Comparison of ENCODE assay signal across 20 mouse cellular contexts in the genomic region with DNA sequence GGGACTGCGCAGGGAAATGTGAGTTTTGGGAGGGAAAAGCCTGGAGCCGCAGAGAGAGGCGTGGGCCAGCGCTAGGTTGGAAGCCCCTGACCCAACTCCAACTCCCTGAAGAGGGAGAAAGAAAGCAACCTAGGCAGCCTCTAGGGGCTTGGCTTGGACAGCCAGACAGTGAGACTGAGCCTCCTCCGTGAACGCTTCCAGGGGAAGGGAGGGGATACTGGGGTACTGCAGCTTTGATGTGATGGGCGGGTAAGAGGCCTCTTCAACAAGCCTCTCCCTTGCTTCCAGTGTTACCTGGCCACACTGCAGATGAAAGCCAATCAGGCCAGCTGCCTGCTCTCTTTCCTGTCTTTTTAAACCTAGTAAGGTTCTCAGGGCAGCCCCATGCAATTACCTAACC.
DNase-seq lines count a peak whose midpoint lies in the region; ATAC-seq lines count a peak whose summit lies in the region.
"Had no signal": no experiment of that assay in that cellular context is flagged by ENCODE, and none has a peak within 500 bp of the region (broad histone marks: within the 10 kb centered on the region; RNA-seq: fewer than 3 reads in every experiment).

No protein-coding gene starts in this region.

- DNase-seq in heart, adult 11 months: peak; percentile 74
- DNase-seq in midbrain, embryonic 10.5 days (ENCODE audit: low spot score): peak; percentile 18
- DNase-seq in midbrain, embryonic 11.5 days (ENCODE audit: low spot score, missing footprints): no peak
- peak; percentile 20 for DNase-seq in neural tube, embryonic 11.5 days (ENCODE audit: low spot score)
- DNase-seq in limb, embryonic 10.5 days (ENCODE audit: low spot score): peak; percentile 40
- no peak for DNase-seq in cerebellum, postnatal 10 days
- DNase-seq: adrenal gland, postnatal 14 days; cerebellum, adult 18-20 months; cerebellum, adult 9-11 months; gastrocnemius, postnatal 10 days; heart, adult 2 months had no signal

- H3K36me3 ChIP-seq in heart, embryonic 12.5 days: no peaks in the 10 kb centered on the region
- H3K36me3 ChIP-seq in midbrain, embryonic 10.5 days: no peaks in the 10 kb centered on the region
- no peaks in the 10 kb centered on the region for H3K36me3 ChIP-seq in midbrain, embryonic 11.5 days (ENCODE audit: control insufficient read depth, insufficient read depth, low read length)
- H3K36me3 ChIP-seq in neural tube, embryonic 11.5 days (ENCODE audit: control insufficient read depth, insufficient read depth, low read length): no peaks in the 10 kb centered on the region
- H3K36me3 ChIP-seq in neural tube, embryonic 15.5 days: no peaks in the 10 kb centered on the region
- no peaks in the 10 kb centered on the region for H3K36me3 ChIP-seq in limb, embryonic 10.5 days
- H3K36me3 ChIP-seq: embryonic facial prominence, embryonic 15.5 days; forebrain, embryonic 15.5 days; hindbrain, embryonic 15.5 days had no signal

- peaks cover 7% of the 10 kb centered on the region for H3K27me3 ChIP-seq in heart, embryonic 12.5 days (replicated peaks)
- peaks cover 25% of the 10 kb centered on the region; the same call in 1 of the 2 replicates for H3K27me3 ChIP-seq in midbrain, embryonic 10.5 days (ENCODE audit: low read depth, poor library complexity, severe bottlenecking)
- H3K27me3 ChIP-seq in midbrain, embryonic 11.5 days (ENCODE audit: control insufficient read depth, insufficient read depth, low read length): no peaks in the 10 kb centered on the region
- H3K27me3 ChIP-seq in neural tube, embryonic 11.5 days (ENCODE audit: control insufficient read depth, insufficient read depth, low read length): no peaks in the 10 kb centered on the region
- no peaks in the 10 kb centered on the region for H3K27me3 ChIP-seq in neural tube, embryonic 15.5 days (replicated peaks)
- peaks cover 23% of the 10 kb centered on the region; the same call in 1 of the 2 replicates for H3K27me3 ChIP-seq in limb, embryonic 10.5 days (ENCODE audit: low read depth, poor library complexity, severe bottlenecking)

- no peaks in the 10 kb centered on the region for H3K9me3 ChIP-seq in heart, embryonic 12.5 days (replicated peaks)
- H3K9me3 ChIP-seq in midbrain, embryonic 10.5 days (replicated peaks): no peaks in the 10 kb centered on the region
- no peaks in the 10 kb centered on the region; the same call in 1 of the 2 replicates for H3K9me3 ChIP-seq in midbrain, embryonic 11.5 days (ENCODE audit: control insufficient read depth, low read length)
- H3K9me3 ChIP-seq in neural tube, embryonic 11.5 days (ENCODE audit: control insufficient read depth, low read length): no peaks in the 10 kb centered on the region
- no peaks in the 10 kb centered on the region for H3K9me3 ChIP-seq in neural tube, embryonic 15.5 days (replicated peaks)
- H3K9me3 ChIP-seq in limb, embryonic 10.5 days (replicated peaks): no peaks in the 10 kb centered on the region
- H3K9me3 ChIP-seq: embryonic facial prominence, embryonic 15.5 days; forebrain, embryonic 15.5 days; hindbrain, embryonic 15.5 days had no signal

- WGBS in heart, embryonic 12.5 days: 36% methylated on average over 7 of the region's 7 CpGs
- WGBS in midbrain, embryonic 10.5 days: 31% methylated on average over 7 of the region's 7 CpGs
- 23% methylated on average over 7 of the region's 7 CpGs for WGBS in midbrain, embryonic 11.5 days
- 41% methylated on average over 7 of the region's 7 CpGs for WGBS in neural tube, embryonic 11.5 days
- WGBS in neural tube, embryonic 15.5 days: 47% methylated on average over 7 of the region's 7 CpGs
- 15% methylated on average over 7 of the region's 7 CpGs for WGBS in limb, embryonic 10.5 days

- H3K4me2 ChIP-seq in heart, embryonic 12.5 days: no peak overlapping the region
- no peak overlapping the region; the same call in 1 of the 2 replicates for H3K4me2 ChIP-seq in midbrain, embryonic 11.5 days
- H3K4me2 ChIP-seq in neural tube, embryonic 11.5 days (ENCODE audit: low read depth): no peak overlapping the region
- no peak overlapping the region for H3K4me2 ChIP-seq in neural tube, embryonic 15.5 days
- H3K4me2 ChIP-seq: embryonic facial prominence, embryonic 15.5 days; forebrain, embryonic 15.5 days; heart, embryonic 11.5 days; hindbrain, embryonic 15.5 days had no signal

- no peak for ATAC-seq in heart, embryonic 12.5 days (ENCODE audit: insufficient number of reproducible peaks, low FRiP score)
- ATAC-seq in midbrain, embryonic 11.5 days (ENCODE audit: low FRiP score): no peak
- no peak for ATAC-seq in neural tube, embryonic 11.5 days (ENCODE audit: insufficient read depth, low FRiP score, low TSS enrichment)
- no peak for ATAC-seq in neural tube, embryonic 15.5 days (ENCODE audit: low FRiP score)
- ATAC-seq: activated CD4-positive, CD25-positive, alpha-beta regulatory T cell, adult 4 months; forebrain, embryonic 15.5 days; inflammation-experienced regulatory T-cells, adult 6 months had no signal

- H3K27ac ChIP-seq in heart, embryonic 12.5 days (ENCODE audit: poor library complexity, severe bottlenecking): no peak overlapping the region
- peak overlapping the region; percentile 28; the same call in 1 of the 2 replicates for H3K27ac ChIP-seq in midbrain, embryonic 10.5 days (replicated peaks)
- no peak overlapping the region for H3K27ac ChIP-seq in midbrain, embryonic 11.5 days (ENCODE audit: low read depth, low read length)
- H3K27ac ChIP-seq in neural tube, embryonic 11.5 days (ENCODE audit: low read depth, low read length): no peak overlapping the region
- H3K27ac ChIP-seq in neural tube, embryonic 15.5 days (replicated peaks): no peak overlapping the region
- H3K27ac ChIP-seq in limb, embryonic 10.5 days: 0 out of 2 replicates have a peak overlapping the region, but pooled peaks have one; percentile 32
- H3K27ac ChIP-seq: embryonic facial prominence, embryonic 15.5 days; forebrain, embryonic 15.5 days; heart, adult 2 months; hindbrain, embryonic 15.5 days had no signal

- no peak overlapping the region for H3K9ac ChIP-seq in heart, embryonic 12.5 days
- H3K9ac ChIP-seq in midbrain, embryonic 11.5 days (ENCODE audit: low read length): no peak overlapping the region
- H3K9ac ChIP-seq in neural tube, embryonic 11.5 days (ENCODE audit: low read length): no peak overlapping the region
- no peak overlapping the region for H3K9ac ChIP-seq in neural tube, embryonic 15.5 days (replicated peaks)
- H3K9ac ChIP-seq: embryonic facial prominence, embryonic 15.5 days; forebrain, embryonic 15.5 days; hindbrain, embryonic 15.5 days had no signal

- 0 out of 2 replicates have a peak, but pooled peaks cover 6% of the 10 kb centered on the region for H3K4me1 ChIP-seq in heart, embryonic 12.5 days (replicated peaks)
- peaks cover 29% of the 10 kb centered on the region for H3K4me1 ChIP-seq in midbrain, embryonic 10.5 days
- H3K4me1 ChIP-seq in midbrain, embryonic 11.5 days (ENCODE audit: control insufficient read depth, insufficient read depth, low read length): peaks cover 6% of the 10 kb centered on the region; the same call in 1 of the 2 replicates
- peaks cover 12% of the 10 kb centered on the region; the same call in 1 of the 2 replicates for H3K4me1 ChIP-seq in neural tube, embryonic 11.5 days (ENCODE audit: control insufficient read depth, insufficient read depth, low read length)
- H3K4me1 ChIP-seq in neural tube, embryonic 15.5 days: peaks cover 17% of the 10 kb centered on the region
- peaks cover 29% of the 10 kb centered on the region for H3K4me1 ChIP-seq in limb, embryonic 10.5 days

- H3K4me3 ChIP-seq in heart, embryonic 12.5 days: no peak overlapping the region
- H3K4me3 ChIP-seq in midbrain, embryonic 10.5 days: no peak overlapping the region
- no peak overlapping the region for H3K4me3 ChIP-seq in midbrain, embryonic 11.5 days (ENCODE audit: low read depth, low read length)
- no peak overlapping the region for H3K4me3 ChIP-seq in neural tube, embryonic 11.5 days (ENCODE audit: low read depth, low read length)
- H3K4me3 ChIP-seq in neural tube, embryonic 15.5 days (replicated peaks): no peak overlapping the region
- no peak overlapping the region for H3K4me3 ChIP-seq in limb, embryonic 10.5 days
- H3K4me3 ChIP-seq: embryonic facial prominence, embryonic 15.5 days; erythroblast, embryonic 14.5 days; forebrain, embryonic 15.5 days; heart, adult 2 months; hindbrain, embryonic 15.5 days had no signal

Comparison
In these comparisons a context has a peak if more than half of its experiments do, and no peak if none do; other contexts are left out.
1. DNase-seq: peak in heart, adult 11 months (single experiment), midbrain, embryonic 10.5 days (single experiment), neural tube, embryonic 11.5 days (single experiment) and limb, embryonic 10.5 days (single experiment); none in midbrain, embryonic 11.5 days (single experiment) and cerebellum, postnatal 10 days (0 of 2).
2. H3K27ac ChIP-seq: peak in midbrain, embryonic 10.5 days (single experiment) and limb, embryonic 10.5 days (single experiment); none in heart, embryonic 12.5 days (single experiment), midbrain, embryonic 11.5 days (single experiment), neural tube, embryonic 11.5 days (single experiment) and neural tube, embryonic 15.5 days (single experiment).